In genomic region chr7:33543420-33543819, GRCm38 (mm10) we compare ENCODE assay signal across 24 mouse cellular contexts. TPM values are rescaled to one million over a fixed set of nuclear protein-coding genes. Genes with fewer than 3 reads are reported as not detected.
A peak's percentile ranks its signal among the peaks of the same experiment; 100 is the strongest.
DNase-seq lines count a peak whose midpoint lies in the region; ATAC-seq lines count a peak whose summit lies in the region.
"Not testable (repeated sequence)": the region's sequence is repeated elsewhere in the genome, so short reads cannot be mapped to it uniquely, and the experiment has no call there.
"Had no signal": no experiment of that assay in that cellular context is flagged by ENCODE, and none has a peak within 500 bp of the region (broad histone marks: within the 10 kb centered on the region; RNA-seq: fewer than 3 reads in every experiment).

No protein-coding gene starts in this region.

- DNase-seq in 3T3-L1 (ENCODE audit: low read depth, low spot score) (peak; percentile 34), ES-E14 (ENCODE audit: low read depth, low spot score) (peak; percentile 26), WW6 (ENCODE audit: low read depth, low spot score) (peak; percentile 16)
- peak; percentile 7 for DNase-seq in c-Kit-positive CD71-positive TER-119-negative erythroid progenitor cells, embryonic 14.5 days (ENCODE audit: low read depth)
- DNase-seq in embryonic facial prominence, embryonic 11.5 days (ENCODE audit: low spot score): peak; percentile 1
- DNase-seq in limb, embryonic 11.5 days (ENCODE audit: low spot score): peak; percentile 22
- peak; percentile 3 for DNase-seq in testis, postnatal 14 days (ENCODE audit: low spot score)

- not testable (repeated sequence) for ATAC-seq in embryonic facial prominence, embryonic 11.5 days (replicated peaks; ENCODE audit: insufficient number of reproducible peaks, low FRiP score, low TSS enrichment, low read depth); limb, embryonic 11.5 days (ENCODE audit: insufficient number of reproducible peaks, low FRiP score, low TSS enrichment, low read depth)

- H3K4me2 ChIP-seq in embryonic facial prominence, embryonic 11.5 days (ENCODE audit: low read depth, low read length); limb, embryonic 11.5 days (ENCODE audit: low read depth, severe bottlenecking): not testable (repeated sequence)

- in situ Hi-C loops in ES-E14 (cut with MboI; ENCODE audit: low sequenced_read_pairs in 2 of 2, unreplicated experiment in 2 of 2): loop anchor here in 1 of 2 experiments (25.0 kb wide), 1 partner anchor 156 kb away; no protein-coding TSS in a partner anchor

- H3K9me3 ChIP-seq in ES-E14 (ENCODE audit: control insufficient read depth, insufficient read depth, low read depth, low read length); embryonic facial prominence, embryonic 11.5 days (replicated peaks; ENCODE audit: control insufficient read depth, low read length); limb, embryonic 11.5 days (ENCODE audit: control insufficient read depth, low read length): not testable (repeated sequence)

- not testable (repeated sequence) for H3K4me3 ChIP-seq in ES-E14 (ENCODE audit: insufficient read depth in 1 of 2, low read depth in 1 of 2, low read length in 2 of 2, poor library complexity in 1 of 2, severe bottlenecking in 1 of 2); embryonic facial prominence, embryonic 11.5 days (ENCODE audit: low read depth, low read length); limb, embryonic 11.5 days (ENCODE audit: low read depth, low read length)

- H3K27ac ChIP-seq in ES-E14 (ENCODE audit: insufficient read depth, low read depth, low read length, poor library complexity, severe bottlenecking); embryonic facial prominence, embryonic 11.5 days (replicated peaks; ENCODE audit: low read depth, low read length); limb, embryonic 11.5 days (replicated peaks; ENCODE audit: low read depth, low read length): not testable (repeated sequence)

- 90% methylated on average over 12 of the region's 12 CpGs for WGBS in embryonic facial prominence, embryonic 11.5 days
- 88% methylated on average over 12 of the region's 12 CpGs for WGBS in limb, embryonic 11.5 days

- not testable (repeated sequence) for H3K36me3 ChIP-seq in ES-E14 (ENCODE audit: control insufficient read depth, insufficient read depth, low read length, poor library complexity, severe bottlenecking); embryonic facial prominence, embryonic 11.5 days (replicated peaks; ENCODE audit: control insufficient read depth, insufficient read depth, low read depth, low read length); limb, embryonic 11.5 days (ENCODE audit: control insufficient read depth, insufficient read depth, low read length)

- not testable (repeated sequence) for H3K4me1 ChIP-seq in ES-E14 (ENCODE audit: control insufficient read depth in 2 of 2, insufficient read depth in 2 of 2, low read length in 2 of 2, poor library complexity in 1 of 2); embryonic facial prominence, embryonic 11.5 days (ENCODE audit: control insufficient read depth, insufficient read depth, low read length); limb, embryonic 11.5 days (ENCODE audit: control insufficient read depth, insufficient read depth, low read length)

- H3K27me3 ChIP-seq in embryonic facial prominence, embryonic 11.5 days (ENCODE audit: control insufficient read depth, insufficient read depth, low read length); limb, embryonic 11.5 days (ENCODE audit: control insufficient read depth, insufficient read depth, low read length): not testable (repeated sequence)

- not testable (repeated sequence) for H3K9ac ChIP-seq in ES-E14 (ENCODE audit: insufficient read depth, low read depth, low read length, poor library complexity, severe bottlenecking); embryonic facial prominence, embryonic 11.5 days (replicated peaks; ENCODE audit: low read length); limb, embryonic 11.5 days (ENCODE audit: low read length)

RNA-seq across cellular contexts. Expression of gene Scgb2b21, which starts 23.2 kb away (rescaled TPM):
- not detected in 2 replicates for total RNA-seq in ES-E14 (2012; rRNA removed)
- not detected in 2 replicates for polyA plus RNA-seq in embryonic facial prominence, embryonic 11.5 days (2014; fragmentation: Nextera tagmentation; extraction: Ambion mirVana)
- polyA plus RNA-seq in limb, embryonic 11.5 days (2014; fragmentation: Nextera tagmentation; extraction: Ambion mirVana): not detected in 2 replicates
- total RNA-seq: adrenal gland, adult 2 months; adrenal gland, postnatal 25 days; gastrocnemius, adult 8-10 months; gastrocnemius, postnatal 36 days; heart, postnatal 36 days had no signal
- polyA plus RNA-seq: activated CD4-positive, CD25-positive, alpha-beta regulatory T cell, adult 4 months; adrenal gland, adult 2 months; cortical plate, adult 2 months; embryonic facial prominence, embryonic 10.5 days; embryonic facial prominence, embryonic 15.5 days; erythroblast, embryonic 14.5 days; forebrain, embryonic 10.5 days; forebrain, embryonic 14.5 days; heart, embryonic 13.5 days; heart, postnatal 0 days; hindbrain, embryonic 11.5 days; hindbrain, embryonic 15.5 days; intestine, postnatal 0 days had no signal
